Mouse (Mus musculus) inflammation-experienced regulatory T-cells, adult 6 months (primary cell): ENCODE results near the gene Pde4a. TPM values are rescaled to one million over a fixed set of nuclear protein-coding genes. Genes with fewer than 3 reads are reported as not detected.
"Not testable (repeated sequence)": the region's sequence is repeated elsewhere in the genome, so short reads cannot be mapped to it uniquely, and the experiment has no call there.

Experiments
- ATAC-seq: one replicate; pipeline ENCODE4 v1.8.0; 2017
- polyA plus RNA-seq, 3 experiments: library from polyadenylated mRNA; unstranded; fragments of 100-300 nt; shearing (Covaris generic); gene quantifications; one replicate each; pipeline ENCODE4 v1.2.1; 2017

Pde4a gene
- polyA plus RNA-seq, 3 experiments from 2014 or later = 0.54 to 1.3 (median 0.82) TPM

GRCm38 (mm10) chr9:21183905-21184413 lies 18.4 kb downstream of the Pde4a start:
- ATAC-seq = peak; percentile 56

- ATAC-seq = no peak
Measured at GRCm38 (mm10) chr9:21184733-21185132, 19.2 kb downstream of the Pde4a start.

- ATAC-seq = no peak
Measured at GRCm38 (mm10) chr9:21185436-21185835, 19.9 kb downstream of the Pde4a start.

GRCm38 (mm10) chr9:21189905-21190304 lies 24.4 kb downstream of the Pde4a start:
- no peak for ATAC-seq

GRCm38 (mm10) chr9:21190670-21191069 lies 25.2 kb downstream of the Pde4a start:
- ATAC-seq = no peak

- no peak for ATAC-seq
Measured at GRCm38 (mm10) chr9:21193786-21194185, 28.3 kb downstream of the Pde4a start.

GRCm38 (mm10) chr9:21194787-21195493 lies 29.4 kb downstream of the Pde4a start:
- no peak for ATAC-seq

GRCm38 (mm10) chr9:21195736-21196505 lies 30.4 kb downstream of the Pde4a start:
- not testable (repeated sequence) for ATAC-seq

GRCm38 (mm10) chr9:21196521-21197433 lies 31.3 kb downstream of the Pde4a start:
- ATAC-seq = no peak

- ATAC-seq = no peak
Measured at GRCm38 (mm10) chr9:21197981-21198380, 32.5 kb downstream of the Pde4a start.

- no peak for ATAC-seq
Measured at GRCm38 (mm10) chr9:21198960-21199359, 33.4 kb downstream of the Pde4a start.

GRCm38 (mm10) chr9:21204156-21204527 lies 38.6 kb downstream of the Pde4a start:
- no peak for ATAC-seq

GRCm38 (mm10) chr9:21204528-21205272 lies 39.2 kb downstream of the Pde4a start:
- no peak for ATAC-seq

GRCm38 (mm10) chr9:21206848-21207247 lies 41.3 kb downstream of the Pde4a start:
- no peak for ATAC-seq

GRCm38 (mm10) chr9:21208626-21209025 lies 43.1 kb downstream of the Pde4a start:
- ATAC-seq = no peak

- no peak for ATAC-seq
Measured at GRCm38 (mm10) chr9:21210821-21211220, 45.3 kb downstream of the Pde4a start.

GRCm38 (mm10) chr9:21211624-21212023 lies 46.1 kb downstream of the Pde4a start:
- ATAC-seq = no peak

- ATAC-seq = no peak
Measured at GRCm38 (mm10) chr9:21213617-21214190, 48.2 kb downstream of the Pde4a start.

- no peak for ATAC-seq
Measured at GRCm38 (mm10) chr9:21216050-21216841, 50.7 kb downstream of the Pde4a start.

- no peak for ATAC-seq
Measured at GRCm38 (mm10) chr9:21219820-21220219, 54.3 kb downstream of the Pde4a start.
